Mouse (Mus musculus) left cerebral cortex, postnatal 4 days (tissue): Measurements from ENCODE around the gene Klhl2. TPM values are rescaled to one million over a fixed set of nuclear protein-coding genes. Genes with fewer than 3 reads are reported as not detected.

ENCODE experiments used
- DNase-seq: peaks from one replicate; pipeline ENCODE4 v3.0.0-alpha.2; 2022
- intact Hi-C: fragments of 180-260 bp; cut with DNase I; formaldehyde crosslinking; loops from one replicate; pipeline ENCODE4 v1.15.1; 2025
- total RNA-seq, 2 experiments: library from RNA; stranded (reverse); gene quantifications; 2 replicates each; pipeline ENCODE4 v1.2.3; 2021

The Klhl2 gene
- total RNA-seq: 100 to 1,000 TPM in 1 of 2 experiments, 10 to 100 TPM in 1; 97.3 to 103 TPM

GRCm38 (mm10) chr8:64849897-64850541 lies at the start of gene Klhl2:
TSS of gene Klhl2 (minus strand) at chr8:64850017.
- DNase-seq: peak; percentile 74
- intact Hi-C loops: loop anchor here (10.0 kb wide), 1 partner anchor 75 kb away; no protein-coding TSS in a partner anchor

GRCm38 (mm10) chr8:64898710-64899109 lies 48.9 kb upstream of the Klhl2 start:
- intact Hi-C loops: no loop called here
- DNase-seq: no peak

GRCm38 (mm10) chr8:64896731-64897130 lies 46.9 kb upstream of the Klhl2 start:
- intact Hi-C loops: no loop called here
- no peak for DNase-seq

- intact Hi-C loops: no loop called here
- no peak for DNase-seq
Measured at GRCm38 (mm10) chr8:64880619-64881200, 30.9 kb upstream of the Klhl2 start.

- no peak for DNase-seq
- intact Hi-C loops: no loop called here
Measured at GRCm38 (mm10) chr8:64877630-64878312, 28.0 kb upstream of the Klhl2 start.

GRCm38 (mm10) chr8:64871469-64872165 lies 21.8 kb upstream of the Klhl2 start:
- DNase-seq: no peak
- intact Hi-C loops: no loop called here

- peak; percentile 14 for DNase-seq
- intact Hi-C loops: no loop called here
Measured at GRCm38 (mm10) chr8:64870218-64870617, 20.4 kb upstream of the Klhl2 start.

- intact Hi-C loops: no loop called here
- peak; percentile 47 for DNase-seq
Measured at GRCm38 (mm10) chr8:64849091-64849896, 523 bp downstream of the Klhl2 start.

GRCm38 (mm10) chr8:64848245-64848785 lies 1.5 kb downstream of the Klhl2 start:
- no peak for DNase-seq
- intact Hi-C loops: no loop called here

- intact Hi-C loops: no loop called here
- no peak for DNase-seq
Measured at GRCm38 (mm10) chr8:64847650-64848049, 2.2 kb downstream of the Klhl2 start.

- DNase-seq: no peak
- intact Hi-C loops: no loop called here
Measured at GRCm38 (mm10) chr8:64847241-64847640, 2.6 kb downstream of the Klhl2 start.

GRCm38 (mm10) chr8:64845314-64845713 lies 4.5 kb downstream of the Klhl2 start:
- intact Hi-C loops: no loop called here
- DNase-seq: no peak

- no peak for DNase-seq
- intact Hi-C loops: no loop called here
Measured at GRCm38 (mm10) chr8:64844043-64844481, 5.8 kb downstream of the Klhl2 start.

- DNase-seq: no peak
- intact Hi-C loops: no loop called here
Measured at GRCm38 (mm10) chr8:64843168-64843567, 6.6 kb downstream of the Klhl2 start.

GRCm38 (mm10) chr8:64841747-64842406 lies 7.9 kb downstream of the Klhl2 start:
- no peak for DNase-seq
- intact Hi-C loops: no loop called here

- intact Hi-C loops: no loop called here
- DNase-seq: no peak
Measured at GRCm38 (mm10) chr8:64839628-64840027, 10.2 kb downstream of the Klhl2 start.

GRCm38 (mm10) chr8:64835475-64836122 lies 14.2 kb downstream of the Klhl2 start:
- DNase-seq: no peak
- intact Hi-C loops: no loop called here

GRCm38 (mm10) chr8:64834071-64834877 lies 15.5 kb downstream of the Klhl2 start:
- intact Hi-C loops: no loop called here
- no peak for DNase-seq
